Mouse (Mus musculus): Measurements from ENCODE around the gene Gpr180.
A peak's percentile ranks its signal among the peaks of the same experiment; 100 is the strongest.

Gene Gpr180

DNA sequence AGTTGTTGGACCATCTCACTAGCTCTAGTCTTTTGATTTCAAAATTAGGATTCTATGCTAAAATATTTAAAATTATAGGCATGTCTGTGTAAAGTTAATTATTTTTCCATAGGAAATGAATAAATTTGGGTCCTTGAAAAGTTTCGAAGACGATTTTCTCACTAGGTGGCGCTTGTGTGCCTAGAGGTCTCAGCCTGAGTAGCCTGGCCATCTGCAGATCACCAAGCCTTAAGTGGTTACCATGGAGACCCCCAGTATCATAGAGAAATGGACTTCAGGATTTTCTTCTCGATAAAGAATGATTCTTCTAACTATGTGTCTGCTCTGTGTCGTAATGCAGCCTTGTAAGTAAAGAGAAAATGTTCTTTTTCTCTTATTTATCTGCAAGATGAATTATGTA lies 72.7 kb downstream of the Gpr180 start:
- DNase-seq (ENCODE audit: low spot score): peak; percentile 32

DNA sequence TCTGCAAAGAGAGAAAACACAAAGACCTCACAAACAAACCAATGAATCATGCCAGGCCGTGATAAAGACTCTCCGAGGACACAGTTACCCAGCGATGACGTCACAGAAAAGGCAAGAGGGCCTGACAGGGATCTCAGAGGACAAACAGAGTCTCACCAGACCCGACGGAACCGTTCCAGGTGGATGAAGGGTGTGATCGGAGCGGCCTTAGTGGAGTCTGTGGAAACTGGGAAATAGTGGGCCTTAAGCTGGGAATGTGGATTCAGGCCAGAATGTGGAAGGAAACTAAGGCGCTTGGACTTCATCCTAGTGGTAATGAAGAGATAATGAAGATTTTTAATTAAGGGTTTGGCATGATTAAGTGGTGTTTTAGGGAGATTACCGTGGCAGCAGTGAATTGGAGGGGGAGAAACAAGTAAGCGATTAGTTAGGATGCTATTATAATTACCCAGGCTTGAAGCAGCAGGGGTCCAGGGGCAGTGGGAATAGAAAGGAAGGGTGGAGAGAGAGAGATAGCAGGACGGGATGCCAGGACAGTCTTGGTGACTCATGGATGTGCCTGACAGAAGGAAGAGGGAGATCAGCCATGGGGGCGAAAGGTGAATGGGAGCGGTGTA lies 75.3 kb downstream of the Gpr180 start:
- DNase-seq (ENCODE audit: low spot score): no peak

All from adipocyte (in vitro differentiated cells).